Mouse (Mus musculus) B cell, adult 67 days (primary cell): ENCODE measurements around the gene Slc12a9. TPM values are rescaled to one million over a fixed set of nuclear protein-coding genes. Genes with fewer than 3 reads are reported as not detected.

Source experiments
- total RNA-seq, 2 experiments: library from RNA; stranded (reverse); gene quantifications; 4 replicates each; pipeline ENCODE4 v1.2.4; 2023

The Slc12a9 gene
- 10 to 100 TPM; 23.7 to 28.5 TPM for total RNA-seq

DNA sequence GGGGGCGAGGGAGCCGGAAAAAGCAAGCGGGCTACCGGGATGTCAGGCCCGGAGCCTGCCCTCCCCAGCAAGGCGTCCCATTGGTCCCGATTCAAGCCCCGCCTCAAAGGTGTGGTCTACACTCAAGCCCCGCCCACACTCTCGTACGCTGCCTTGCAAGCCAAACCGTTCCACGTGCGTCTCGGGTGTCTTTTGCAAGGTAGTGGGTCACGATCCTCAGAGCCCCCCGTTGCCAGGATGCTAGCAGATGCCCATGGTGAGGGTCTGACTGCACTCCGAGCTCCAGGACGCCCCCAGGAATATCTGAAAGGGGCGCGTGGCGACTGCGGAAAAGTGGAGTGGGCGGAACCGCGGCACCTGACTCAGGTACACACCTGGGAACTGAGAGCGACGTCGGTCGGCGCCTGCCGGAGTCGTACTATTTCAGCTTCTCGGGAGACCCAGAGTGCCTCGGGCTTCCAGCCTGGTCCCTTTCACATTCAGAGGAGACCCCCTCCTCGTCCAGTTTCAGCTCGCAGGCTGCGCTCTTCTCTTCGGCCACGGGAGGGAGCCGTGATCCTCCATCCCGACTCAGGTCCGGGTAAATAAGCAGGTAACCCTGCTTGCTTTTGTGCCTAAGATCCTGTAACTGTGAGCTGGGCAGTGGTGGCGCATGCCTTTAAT is at the start of gene Slc12a9:
Slc12a9 (minus strand) TSS at position 86 of the 663 bp plus-strand sequence.

GRCm38 (mm10) chr5:137349384-137350204 is 16.2 kb upstream of the Slc12a9 start, which contains the start of gene Ephb4:
TSS of gene Ephb4 (plus strand) at chr5:137350109.

DNA sequence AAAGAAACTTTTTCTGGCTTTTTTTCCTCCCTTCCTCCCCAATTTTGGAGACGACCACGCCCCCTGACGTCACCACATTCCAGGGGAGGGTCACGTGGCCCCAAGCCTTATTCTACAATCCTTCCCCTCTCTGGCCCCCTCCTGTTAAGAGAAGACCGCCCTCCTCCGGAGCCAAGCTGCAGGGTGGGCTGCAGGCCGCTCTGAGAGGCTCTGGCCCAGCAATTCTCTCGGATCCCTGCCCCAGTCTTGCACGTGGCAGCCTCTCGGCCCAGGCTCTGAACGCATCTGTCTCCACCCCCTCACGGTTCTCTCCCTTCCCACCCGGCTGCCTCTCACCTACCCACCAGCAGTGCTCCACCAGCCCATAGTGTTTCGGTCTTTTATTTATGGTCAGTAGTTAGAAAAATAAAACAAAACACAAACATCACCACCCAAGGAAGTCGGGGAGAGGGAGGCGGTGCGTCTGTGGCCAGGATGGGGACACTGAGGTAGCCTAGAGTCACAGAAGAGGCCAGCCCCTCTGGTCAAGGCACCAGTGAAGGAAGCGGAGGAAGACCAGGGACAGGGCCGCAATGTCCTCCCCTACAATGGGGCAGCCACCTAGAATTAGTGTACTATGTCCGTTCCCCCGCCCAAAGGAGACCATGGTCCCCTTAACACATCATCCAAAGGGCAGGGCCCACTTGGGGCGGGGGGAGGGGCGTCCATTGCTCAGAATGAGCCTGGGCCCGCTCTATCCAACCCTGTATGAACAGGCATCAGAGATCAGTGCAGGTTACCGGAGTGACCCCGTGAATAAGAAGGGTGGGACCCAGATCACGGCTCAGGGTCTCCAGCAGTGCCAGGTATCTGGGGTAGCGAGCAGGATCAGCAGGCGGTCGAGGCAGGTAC is 19.0 kb downstream of the Slc12a9 start, which contains the start of gene Trip6:
Trip6 (minus strand) TSS at position 212 of the 891 bp plus-strand sequence.

DNA sequence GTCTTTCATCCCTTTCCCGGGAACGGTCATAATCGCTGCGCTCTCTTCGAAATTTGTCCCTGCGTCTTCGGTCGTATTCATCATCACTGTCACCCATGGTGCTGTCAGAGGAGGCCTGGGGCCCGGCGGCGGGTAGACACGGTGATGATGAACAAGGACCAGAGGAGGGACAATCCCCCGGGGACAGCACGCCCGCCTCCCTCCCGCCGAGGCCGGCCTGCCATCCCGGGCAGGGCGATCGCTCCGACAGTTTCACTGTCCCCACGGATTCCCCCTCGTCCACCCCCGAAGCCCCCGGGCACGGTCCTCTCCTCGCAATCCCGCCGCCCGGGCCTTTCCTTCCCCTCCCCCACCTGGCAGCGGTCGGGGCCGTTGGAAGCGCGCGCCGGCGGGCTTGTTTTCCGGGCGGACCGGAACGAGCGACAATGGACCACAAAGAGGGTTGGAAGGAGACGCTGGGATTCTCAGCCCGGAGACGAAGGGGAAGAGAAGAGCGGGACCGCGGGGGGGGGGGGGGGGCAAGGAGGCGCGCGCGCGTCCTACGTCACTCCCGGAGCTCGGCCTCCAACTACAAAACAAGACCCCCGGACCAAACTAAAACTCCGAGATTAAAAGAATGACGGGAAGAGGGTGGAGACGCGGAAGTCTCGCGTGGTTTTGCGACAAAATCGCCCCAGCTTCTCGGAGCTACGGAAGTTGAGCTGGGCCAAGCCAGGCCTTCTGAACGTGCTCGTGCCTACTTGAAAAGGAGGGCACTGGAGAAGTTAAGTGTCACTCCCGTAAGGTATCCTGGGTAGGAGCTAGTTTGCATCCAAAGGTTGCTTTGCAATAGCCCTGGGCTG is 26.1 kb downstream of the Slc12a9 start, which contains the start of gene Srrt:
Srrt (minus strand) TSS at position 604 of the 842 bp plus-strand sequence.

DNA sequence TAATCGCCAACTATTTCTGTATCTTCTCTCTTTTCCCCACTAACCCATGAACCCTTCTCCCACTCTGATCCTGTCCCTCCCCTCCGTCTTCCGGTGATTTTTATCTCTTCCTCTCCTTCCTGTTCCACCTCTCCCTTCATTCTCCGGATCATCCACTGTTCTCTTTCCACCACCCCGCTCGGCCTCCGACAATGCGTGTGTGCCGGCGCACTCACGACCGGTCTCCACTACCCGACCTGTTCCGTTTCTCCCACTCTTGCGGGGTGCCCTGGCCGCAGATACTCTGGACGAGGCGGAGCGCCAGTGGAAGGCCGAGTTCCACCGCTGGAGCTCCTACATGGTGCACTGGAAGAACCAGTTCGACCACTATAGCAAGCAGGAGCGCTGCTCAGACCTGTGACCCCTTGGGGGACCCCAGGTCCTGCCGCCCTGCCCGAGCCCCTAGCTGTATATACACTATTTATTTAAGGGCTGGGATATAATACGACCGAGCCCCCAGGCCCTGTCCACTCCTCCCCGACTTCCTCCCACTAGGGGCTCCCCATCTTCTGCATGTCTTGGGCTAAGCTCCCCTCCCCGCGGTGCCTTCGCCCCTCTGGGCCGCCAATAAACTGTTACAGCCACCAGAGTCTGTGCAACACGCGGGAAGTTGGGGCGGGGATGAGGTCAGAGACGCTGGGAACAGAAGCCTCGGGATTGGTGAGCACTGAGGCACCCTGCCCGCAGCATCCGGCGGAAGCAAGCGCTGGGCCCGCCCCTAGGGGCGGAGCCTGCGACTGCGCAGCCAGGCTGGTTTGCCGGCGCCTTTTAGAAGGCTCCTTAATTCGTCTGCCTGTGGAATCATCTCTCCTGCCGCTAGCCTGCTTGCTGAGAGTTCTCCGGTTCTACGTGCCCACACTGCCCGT is 39.3 kb downstream of the Slc12a9 start, which contains the start of gene Ufsp1:
Ufsp1 (plus strand) TSS at position 791 of the 905 bp plus-strand sequence.

DNA sequence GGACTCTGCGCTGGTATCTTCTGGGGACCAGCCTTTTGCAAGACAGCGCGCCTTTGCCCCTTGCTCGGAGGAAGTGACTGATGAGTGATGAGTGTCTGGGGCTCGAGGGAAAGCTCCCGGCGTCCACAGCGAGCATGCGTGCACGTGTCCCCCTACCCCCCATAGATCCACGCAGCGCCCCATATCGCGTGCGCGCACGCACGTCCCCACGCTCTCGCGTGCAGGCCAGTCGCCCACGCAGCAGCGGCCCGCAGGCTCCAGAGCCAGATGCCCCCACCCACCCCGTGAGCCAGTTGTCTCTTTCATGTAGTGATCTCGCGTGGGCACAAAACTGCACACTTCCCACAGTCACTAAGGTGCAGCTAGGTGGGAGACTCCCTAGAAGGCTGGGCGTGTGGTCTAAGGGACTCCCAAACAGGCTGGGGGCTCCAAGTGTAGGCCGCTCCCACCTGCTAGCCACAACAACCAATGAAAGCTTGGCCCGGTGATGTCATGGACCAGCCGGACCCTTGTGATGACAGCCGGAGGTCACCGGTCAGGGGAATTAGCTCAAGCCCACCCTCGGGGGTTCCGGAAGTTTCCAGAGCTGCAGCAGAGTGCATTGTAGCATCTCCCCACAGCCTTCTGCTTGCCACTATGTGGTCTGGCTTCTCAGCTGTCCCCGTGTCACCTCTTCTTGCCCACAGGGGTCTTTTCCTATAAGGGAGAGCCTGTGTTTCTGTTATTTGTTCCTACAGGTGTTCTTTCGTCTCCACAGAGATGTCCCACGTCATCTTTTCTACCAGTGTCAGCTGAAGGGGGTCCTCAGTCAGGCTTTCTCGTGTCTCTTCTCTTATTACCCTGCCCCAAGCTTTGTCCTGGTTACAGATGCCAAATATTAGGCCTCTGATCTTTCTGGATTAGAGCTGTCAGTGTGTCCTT is 46.1 kb downstream of the Slc12a9 start, which contains the start of gene Ache:
Ache (plus strand) TSS at position 488 of the 921 bp plus-strand sequence.

Other genes with a start within 250 kb of the Slc12a9 start
- gene Trim56, start 217.4 kb downstream of the Slc12a9 start, total RNA-seq = 10 to 100 TPM; 71.9 to 92.3 TPM
- gene Muc3, start 184.3 kb downstream of the Slc12a9 start, total RNA-seq = not detected
- gene Muc3a, start 121.2 kb downstream of the Slc12a9 start, total RNA-seq = 10 to 100 TPM; 15.7 to 16.2 TPM
- gene Ache, start 46.1 kb downstream of the Slc12a9 start, total RNA-seq = under 1 TPM in 1 of 2 experiments, not detected in 1; 0.23 TPM
- 1 to 10 TPM; 1.5 to 1.6 TPM for gene Ufsp1, start 39.0 kb downstream of the Slc12a9 start, total RNA-seq
- gene Srrt, start 25.9 kb downstream of the Slc12a9 start, total RNA-seq = 100 to 1,000 TPM; 445 to 469 TPM
- gene Trip6, start 19.2 kb downstream of the Slc12a9 start, total RNA-seq = 10 to 100 TPM in 1 of 2 experiments, 1 to 10 TPM in 1; 7.3 to 10.4 TPM
- not detected for gene Ephb4, start 16.5 kb upstream of the Slc12a9 start, total RNA-seq
- gene Zan, start 143.5 kb upstream of the Slc12a9 start, total RNA-seq = not detected
- 10 to 100 TPM; 24.3 to 29.7 TPM for gene Pop7, start 168.9 kb upstream of the Slc12a9 start, total RNA-seq
- gene Gigyf1, start 185.0 kb upstream of the Slc12a9 start, total RNA-seq = 100 to 1,000 TPM; 123 to 130 TPM
- gene Epo, start 199.6 kb upstream of the Slc12a9 start, total RNA-seq = not detected
- gene Gnb2, start 199.9 kb upstream of the Slc12a9 start, total RNA-seq = 100 to 1,000 TPM; 426 to 449 TPM
- not detected for gene Actl6b, start 219.9 kb upstream of the Slc12a9 start, total RNA-seq
- gene Tfr2, start 236.2 kb upstream of the Slc12a9 start, total RNA-seq = 1 to 10 TPM in 1 of 2 experiments, not detected in 1; 1.2 TPM